17 mouse cellular contexts compared by ENCODE assay signal in the genomic region with DNA sequence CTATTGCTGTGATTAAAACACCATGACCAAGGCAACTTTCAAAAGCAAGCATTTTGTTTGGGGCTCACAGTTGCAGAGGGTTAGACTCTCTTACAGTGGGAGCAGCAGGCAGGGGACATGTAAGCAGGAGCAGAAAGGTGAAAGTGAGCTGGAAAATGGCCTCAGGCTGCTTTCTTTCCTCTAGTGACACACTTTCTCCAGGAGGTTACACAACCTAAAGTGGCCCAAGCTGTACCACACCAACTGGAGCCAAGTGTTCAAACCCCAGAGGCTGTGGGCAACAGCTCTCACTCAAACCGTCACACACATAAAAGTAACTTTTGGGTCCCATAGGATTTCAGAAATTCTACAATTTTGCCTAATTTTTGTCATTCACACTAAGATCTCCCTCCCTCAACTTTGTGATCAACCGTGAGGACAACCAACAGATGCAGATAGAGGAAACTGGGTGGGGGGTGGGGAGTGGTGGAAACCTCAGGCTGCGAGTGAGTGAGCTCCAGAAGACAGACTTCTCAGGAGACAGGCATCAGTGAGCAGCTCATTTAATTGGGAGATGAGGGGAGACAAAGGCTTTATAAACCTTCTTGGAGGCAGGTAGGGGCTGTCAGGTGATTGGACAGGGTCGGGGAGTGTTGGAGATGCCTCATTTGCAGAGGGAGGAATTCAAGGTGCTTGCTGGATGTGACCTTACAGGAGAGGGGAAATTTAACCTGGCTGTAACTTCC. TPM values are rescaled to one million over a fixed set of nuclear protein-coding genes. Genes with fewer than 3 reads are reported as not detected.
DNase-seq lines count a peak whose midpoint lies in the region; ATAC-seq lines count a peak whose summit lies in the region.
"Had no signal": no experiment of that assay in that cellular context is flagged by ENCODE, and none has a peak within 500 bp of the region (broad histone marks: within the 10 kb centered on the region; RNA-seq: fewer than 3 reads in every experiment).

No protein-coding gene starts in this region.

- H3K27me3 ChIP-seq in kidney, embryonic 16.5 days (ENCODE audit: insufficient read depth, low read length): no peaks in the 10 kb centered on the region
- H3K27me3 ChIP-seq: liver, embryonic 12.5 days had no signal

- no peak overlapping the region for H3K4me3 ChIP-seq in kidney, embryonic 16.5 days (ENCODE audit: low read length)
- H3K4me3 ChIP-seq: hindbrain, embryonic 10.5 days; liver, embryonic 12.5 days had no signal

- DNase-seq in kidney, adult 11 months: peak; percentile 31
- peak; percentile 16 to 34 for DNase-seq in spleen, adult 18-20 months
- DNase-seq in spleen, postnatal 4 days (ENCODE audit: low spot score in 2 of 2): no peak
- DNase-seq in fat pad, adult 2 months (ENCODE audit: extremely low read depth, low read depth, low spot score): peak; percentile 73
- no peak for DNase-seq in cerebellum, adult 9-10 months
- no peak for DNase-seq in gastrocnemius, postnatal 4 days (ENCODE audit: low spot score in 2 of 2)
- DNase-seq: adrenal gland, postnatal 14 days; cerebellum, adult 11 months; cerebellum, postnatal 14 days; embryo, embryonic 11 days; gastrocnemius, postnatal 25 days; lung, embryonic 14.5 days; lung, postnatal 36 days had no signal

- 48% methylated on average over 4 of the region's 4 CpGs for WGBS in kidney, embryonic 16.5 days

- no peak overlapping the region for H3K4me2 ChIP-seq in kidney, embryonic 16.5 days (replicated peaks; ENCODE audit: low read depth, low read length)
- H3K4me2 ChIP-seq: liver, embryonic 12.5 days; lung, embryonic 14.5 days had no signal

- no peak overlapping the region for H3K27ac ChIP-seq in kidney, embryonic 16.5 days (ENCODE audit: low read length)
- H3K27ac ChIP-seq: hindbrain, embryonic 10.5 days; liver, embryonic 12.5 days had no signal

- no peaks in the 10 kb centered on the region for H3K9me3 ChIP-seq in kidney, embryonic 16.5 days (ENCODE audit: low read length)
- H3K9me3 ChIP-seq: hindbrain, embryonic 10.5 days; liver, embryonic 12.5 days had no signal

- H3K9ac ChIP-seq in kidney, embryonic 16.5 days (replicated peaks; ENCODE audit: low read length): no peak overlapping the region
- H3K9ac ChIP-seq: liver, embryonic 12.5 days; lung, embryonic 14.5 days had no signal

- ATAC-seq in kidney, embryonic 16.5 days (ENCODE audit: low FRiP score, low TSS enrichment): no peak
- ATAC-seq: forebrain, embryonic 16.5 days; liver, embryonic 12.5 days had no signal

- H3K4me1 ChIP-seq in kidney, embryonic 16.5 days (ENCODE audit: insufficient read depth, low read length): no peaks in the 10 kb centered on the region
- H3K4me1 ChIP-seq: hindbrain, embryonic 10.5 days had no signal

- no peaks in the 10 kb centered on the region for H3K36me3 ChIP-seq in kidney, embryonic 16.5 days (ENCODE audit: insufficient read depth, low read length)
- H3K36me3 ChIP-seq: hindbrain, embryonic 10.5 days; liver, embryonic 12.5 days had no signal

RNA-seq across cellular contexts. Expression of a gene that starts 1.5 kb away (rescaled TPM):
- polyA plus RNA-seq in kidney, embryonic 16.5 days (2015; fragmentation: Nextera tagmentation; extraction: Ambion mirVana): 29.9 and 30.9 TPM in 2 replicates
- total RNA-seq in gastrocnemius, postnatal 4 days (2021): 10 to 100 TPM; 21.5 to 24.3 TPM

RNA-seq across cellular contexts. Expression of a gene that starts 37.4 kb away (rescaled TPM):
- 18.0 and 18.4 TPM in 2 replicates for polyA plus RNA-seq in kidney, embryonic 16.5 days (2015; fragmentation: Nextera tagmentation; extraction: Ambion mirVana)
- total RNA-seq in gastrocnemius, postnatal 4 days (2021): 100 to 1,000 TPM in 1 of 2 experiments, 10 to 100 TPM in 1; 94.8 to 116 TPM

Comparison
In these comparisons a context has a peak if more than half of its experiments do, and no peak if none do; other contexts are left out.
1. DNase-seq: peak in kidney, adult 11 months (single experiment), spleen, adult 18-20 months (2 of 2) and fat pad, adult 2 months (single experiment); none in spleen, postnatal 4 days (0 of 2), cerebellum, adult 9-10 months (single experiment) and gastrocnemius, postnatal 4 days (0 of 2).